Mouse (Mus musculus): ENCODE results near the gene 1700001P01Rik. TPM values are rescaled to one million over a fixed set of nuclear protein-coding genes. Genes with fewer than 3 reads are reported as not detected.

1700001P01Rik gene
- polyA plus RNA-seq, 2 experiments: 0.08 TPM; not detected in 1

GRCm38 (mm10) chr11:97802495-97802894 lies 26.8 kb upstream of the 1700001P01Rik start:
- TF ChIP-seq CTCF (IDR thresholded peaks at IDR 0.05; ENCODE audit: low read depth) (no peak), EP300 (IDR thresholded peaks at IDR 0.05; ENCODE audit: low read depth) (no peak)
- WGBS (ENCODE audit: insufficient replicate concordance): 48% methylated on average over 5 of the region's 6 CpGs
- Histone ChIP-seq H3K4me3 (ENCODE audit: insufficient read depth in 1 of 2, low read depth in 2 of 2, low read length in 2 of 2) (no peak overlapping the region), H3K9ac (replicated peaks) (no peak overlapping the region), H3K27me3 (ENCODE audit: control insufficient read depth, insufficient read depth, low read length) (no peaks in the 10 kb centered on the region; the same call in 1 of the 2 replicates), H3K27ac (no peak overlapping the region), H3K4me2 (ENCODE audit: low read depth) (peak overlapping the region; percentile 81; the same call in 1 of the 2 replicates), H3K9me3 (ENCODE audit: control insufficient read depth, low read length) (no peaks in the 10 kb centered on the region), H3K4me1 (replicated peaks; ENCODE audit: control insufficient read depth in 2 of 2, insufficient read depth in 2 of 2, low read length in 1 of 2) (peaks cover 2 to 40% of the 10 kb centered on the region in 2 experiments; a peak in 3 of 4 replicates), H3K36me3 (replicated peaks; ENCODE audit: control insufficient read depth, insufficient read depth, low read depth) (no peaks in the 10 kb centered on the region)
- no peak for DNase-seq (ENCODE audit: low read depth in 3 of 3, low spot score in 3 of 3)
- no peak for ATAC-seq (ENCODE audit: insufficient read depth)

GRCm38 (mm10) chr11:97802194-97802470 lies 26.4 kb upstream of the 1700001P01Rik start:
- Histone ChIP-seq H3K36me3 (replicated peaks; ENCODE audit: control insufficient read depth, insufficient read depth, low read depth) (no peaks in the 10 kb centered on the region), H3K4me3 (ENCODE audit: insufficient read depth in 1 of 2, low read depth in 2 of 2, low read length in 2 of 2) (no peak overlapping the region), H3K9me3 (ENCODE audit: control insufficient read depth, low read length) (no peaks in the 10 kb centered on the region), H3K4me1 (replicated peaks; ENCODE audit: control insufficient read depth in 2 of 2, insufficient read depth in 2 of 2, low read length in 1 of 2) (peaks cover 2 to 37% of the 10 kb centered on the region in 2 experiments; a peak in 3 of 4 replicates), H3K4me2 (ENCODE audit: low read depth) (peak overlapping the region; percentile 81), H3K9ac (replicated peaks) (no peak overlapping the region), H3K27ac (no peak overlapping the region), H3K27me3 (ENCODE audit: control insufficient read depth, insufficient read depth, low read length) (no peaks in the 10 kb centered on the region; the same call in 1 of the 2 replicates)
- DNase-seq (ENCODE audit: low read depth in 3 of 3, low spot score in 3 of 3) (no peak), ATAC-seq (ENCODE audit: insufficient read depth) (no peak)
- no peak for TF ChIP-seq EP300 (IDR thresholded peaks at IDR 0.05; ENCODE audit: low read depth)
- TF ChIP-seq CTCF (IDR thresholded peaks at IDR 0.05; ENCODE audit: low read depth): no peak
- 15% methylated on average over 1 of the region's 1 CpGs for WGBS (ENCODE audit: insufficient replicate concordance)

DNA sequence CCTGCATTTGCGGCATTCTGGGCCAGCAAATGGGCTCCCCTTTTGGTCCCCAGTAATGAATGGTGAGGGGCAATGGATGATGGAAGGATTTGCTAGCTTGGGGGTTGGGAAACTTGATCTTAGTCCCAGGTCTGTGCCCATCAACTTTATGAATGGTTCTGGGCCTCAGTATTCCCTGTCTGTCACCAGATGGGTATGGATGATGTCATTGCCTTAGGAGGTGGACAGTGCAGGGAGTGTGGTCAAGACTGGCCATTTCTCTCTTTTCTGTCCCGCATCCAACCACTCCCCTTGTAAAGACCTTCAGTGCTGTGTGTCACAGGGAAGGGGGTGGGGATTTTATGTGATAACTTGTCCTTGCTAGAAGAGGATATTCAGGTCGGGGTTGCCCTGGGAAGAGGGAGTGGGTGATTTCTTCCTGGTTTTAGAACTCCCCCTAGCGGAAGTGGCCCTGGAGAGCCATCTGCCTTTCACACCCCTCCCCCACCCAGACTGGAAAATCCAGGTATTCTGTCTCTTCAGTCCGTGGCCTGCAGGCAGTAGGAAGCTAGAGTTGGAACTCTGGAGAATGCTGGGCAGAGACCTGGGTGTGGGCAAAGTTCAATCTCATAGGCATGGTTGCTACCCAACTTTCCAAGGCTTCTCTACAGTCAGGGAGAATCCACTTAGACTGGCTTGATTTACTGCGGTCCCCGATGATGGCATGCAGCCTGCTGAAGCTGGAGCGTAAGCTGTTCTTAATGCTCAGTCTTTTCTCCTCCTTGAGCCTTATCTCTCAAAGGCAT lies 25.9 kb upstream of the 1700001P01Rik start:
- H3K9ac ChIP-seq (replicated peaks): no peak overlapping the region
- peak overlapping the region; percentile 65 to 72 for H3K4me3 ChIP-seq (ENCODE audit: insufficient read depth in 1 of 2, low read depth in 2 of 2, low read length in 2 of 2)
- H3K4me2 ChIP-seq (ENCODE audit: low read depth): peak overlapping the region; percentile 81
- no peaks in the 10 kb centered on the region; the same call in 1 of the 2 replicates for H3K27me3 ChIP-seq (ENCODE audit: control insufficient read depth, insufficient read depth, low read length)
- 33% methylated on average over 8 of the region's 8 CpGs for WGBS (ENCODE audit: insufficient replicate concordance)
- H3K36me3 ChIP-seq (replicated peaks; ENCODE audit: control insufficient read depth, insufficient read depth, low read depth): no peaks in the 10 kb centered on the region
- ATAC-seq (ENCODE audit: insufficient read depth) (no peak), DNase-seq (ENCODE audit: low read depth in 3 of 3, low spot score in 3 of 3) (no peak)
- TF ChIP-seq CTCF (IDR thresholded peaks at IDR 0.05; ENCODE audit: low read depth) (peak; percentile 61), EP300 (IDR thresholded peaks at IDR 0.05; ENCODE audit: low read depth) (no peak)
- peaks cover 2 to 37% of the 10 kb centered on the region in 2 experiments; a peak in 3 of 4 replicates for H3K4me1 ChIP-seq (replicated peaks; ENCODE audit: control insufficient read depth in 2 of 2, insufficient read depth in 2 of 2, low read length in 1 of 2)
- no peaks in the 10 kb centered on the region for H3K9me3 ChIP-seq (ENCODE audit: control insufficient read depth, low read length)
- H3K27ac ChIP-seq: no peak overlapping the region

DNA sequence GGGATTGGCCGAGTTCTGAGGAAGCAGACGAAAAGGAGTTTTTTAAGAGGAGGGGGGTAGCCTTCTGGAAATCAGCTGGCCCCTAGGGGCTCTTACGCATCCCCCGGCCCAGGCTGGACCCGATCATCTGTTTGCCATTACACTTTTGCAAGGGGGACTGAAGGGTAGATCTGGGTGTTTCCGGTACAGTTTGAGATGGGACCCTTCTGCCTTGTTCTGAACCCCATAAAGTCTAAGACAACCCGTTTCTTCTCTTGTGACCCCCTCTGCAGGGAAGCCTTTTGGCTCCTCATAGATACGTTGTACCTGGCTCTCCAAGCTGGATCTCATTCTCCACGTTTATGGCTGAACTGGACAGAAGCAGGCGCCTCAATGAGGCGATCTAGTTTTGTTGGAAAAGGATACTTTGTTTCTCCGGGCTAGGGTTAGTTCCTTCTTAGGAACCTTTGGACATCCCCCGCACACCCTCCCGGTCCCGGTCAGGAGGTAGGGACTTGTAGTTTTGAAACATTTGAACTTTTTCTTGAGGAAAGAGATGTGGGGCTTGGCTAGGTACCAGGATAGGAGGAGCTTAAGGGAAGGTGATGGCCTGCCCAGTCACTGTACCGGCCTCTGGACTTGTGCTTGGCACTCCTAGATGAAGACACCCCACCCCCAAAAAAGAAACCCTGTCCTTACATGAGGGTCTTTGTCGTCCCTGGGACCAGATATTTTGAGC lies 25.1 kb upstream of the 1700001P01Rik start:
- no peaks in the 10 kb centered on the region for H3K9me3 ChIP-seq (ENCODE audit: control insufficient read depth, low read length)
- ATAC-seq (ENCODE audit: insufficient read depth): no peak
- no peak overlapping the region for H3K27ac ChIP-seq
- no peak for DNase-seq (ENCODE audit: low read depth in 3 of 3, low spot score in 3 of 3)
- peak overlapping the region; percentile 58 for H3K9ac ChIP-seq (replicated peaks)
- TF ChIP-seq CTCF (IDR thresholded peaks at IDR 0.05; ENCODE audit: low read depth) (no peak), EP300 (IDR thresholded peaks at IDR 0.05; ENCODE audit: low read depth) (no peak)
- H3K4me1 ChIP-seq (replicated peaks; ENCODE audit: control insufficient read depth in 2 of 2, insufficient read depth in 2 of 2, low read length in 1 of 2): peaks cover 2 to 37% of the 10 kb centered on the region in 2 experiments; a peak in 3 of 4 replicates
- 12% methylated on average over 17 of the region's 17 CpGs for WGBS (ENCODE audit: insufficient replicate concordance)
- H3K36me3 ChIP-seq (replicated peaks; ENCODE audit: control insufficient read depth, insufficient read depth, low read depth): no peaks in the 10 kb centered on the region
- H3K4me2 ChIP-seq (ENCODE audit: low read depth): peak overlapping the region; percentile 81
- H3K4me3 ChIP-seq (ENCODE audit: insufficient read depth in 1 of 2, low read depth in 2 of 2, low read length in 2 of 2): peak overlapping the region; percentile 65 to 72
- no peaks in the 10 kb centered on the region; the same call in 1 of the 2 replicates for H3K27me3 ChIP-seq (ENCODE audit: control insufficient read depth, insufficient read depth, low read length)

Measured in liver, embryonic 14.5 days (tissue).